Mouse (Mus musculus) MEL (cell line): ENCODE data around the gene Tbc1d10c.

Source experiments
- CTCF ChIP-seq, 3 experiments: IDR thresholded peaks in 2 of 3; conservative IDR thresholded peaks in 1 of 3; 2 replicates each; pipeline ENCODE4 v1.5.1; 2011 to 2012; ENCODE audit warnings: low read length in 3 of 3, low read depth in 2 of 3, mild to moderate bottlenecking in 2 of 3, improper control_type of control experiment in 1 of 3, inconsistent platforms in 1 of 3, mixed read lengths in 1 of 3, moderate library complexity in 1 of 3; ENCODE audit not compliant: control insufficient read depth in 1 of 3, insufficient read depth in 1 of 3, poor library complexity in 1 of 3, severe bottlenecking in 1 of 3
- ETS1 ChIP-seq: IDR thresholded peaks from 2 replicates; pipeline ENCODE4 v1.6.1; 2012; ENCODE audit warnings: low read depth, mild to moderate bottlenecking, inconsistent platforms, low read length, improper control_type of control experiment, moderate library complexity
- GATA1 ChIP-seq: IDR thresholded peaks from 2 replicates; pipeline ENCODE4 v1.6.1; 2011; ENCODE audit warnings: low read depth, low read length, improper control_type of control experiment
- HCFC1 ChIP-seq: IDR thresholded peaks from 2 replicates; pipeline ENCODE4 v1.6.1; 2012; ENCODE audit warnings: low read depth, mild to moderate bottlenecking, inconsistent platforms, low read length, improper control_type of control experiment, moderate library complexity
- JUND ChIP-seq: IDR thresholded peaks from 2 replicates; pipeline ENCODE4 v1.6.1; 2011; ENCODE audit warnings: low read depth, mild to moderate bottlenecking, improper control_type of control experiment, low read length
- MAX ChIP-seq: IDR thresholded peaks from 2 replicates; pipeline ENCODE4 v1.6.1; 2011; ENCODE audit warnings: low read length, improper control_type of control experiment
- POLR2A ChIP-seq, 2 experiments: IDR thresholded peaks; 2 replicates each; pipeline ENCODE4 v1.6.1; 2011 to 2012; ENCODE audit warnings: low read length in 2 of 2, mild to moderate bottlenecking in 2 of 2, control low read depth in 1 of 2, improper control_type of control experiment in 1 of 2, low read depth in 1 of 2, moderate library complexity in 1 of 2; ENCODE audit not compliant: control insufficient read depth in 1 of 2, insufficient read depth in 1 of 2, poor library complexity in 1 of 2
- POLR2AphosphoS5 ChIP-seq: IDR thresholded peaks from 2 replicates; pipeline ENCODE4 v1.6.1; 2012; ENCODE audit warnings: low read depth, borderline replicate concordance, mild to moderate bottlenecking, inconsistent platforms, low read length, moderate library complexity, mixed read lengths
- RAD21 ChIP-seq: IDR thresholded peaks from 2 replicates; pipeline ENCODE4 v1.6.1; 2011; ENCODE audit warnings: mild to moderate bottlenecking, low read depth, low read length, improper control_type of control experiment
- SIN3A ChIP-seq: IDR thresholded peaks from 2 replicates; pipeline ENCODE4 v1.6.1; 2012; ENCODE audit warnings: low read length, improper control_type of control experiment, inconsistent platforms
- TCF12 ChIP-seq: IDR thresholded peaks from 2 replicates; pipeline ENCODE4 v1.6.1; 2014; ENCODE audit warnings: low read depth, mild to moderate bottlenecking, inconsistent platforms, low read length, improper control_type of control experiment, moderate library complexity
- USF2 ChIP-seq, 2 experiments: IDR thresholded peaks; 2 replicates each; pipeline ENCODE4 v1.6.1; 2011 to 2012; ENCODE audit warnings: improper control_type of control experiment in 2 of 2, low read length in 2 of 2, borderline replicate concordance in 1 of 2, inconsistent platforms in 1 of 2, low read depth in 1 of 2, mild to moderate bottlenecking in 1 of 2; ENCODE audit not compliant: insufficient read depth in 1 of 2
- ZKSCAN1 ChIP-seq: IDR thresholded peaks from 2 replicates; pipeline ENCODE4 v1.6.1; 2012; ENCODE audit warnings: low read depth, mild to moderate bottlenecking, inconsistent platforms, low read length, improper control_type of control experiment, moderate library complexity
- ZMIZ1 ChIP-seq: IDR thresholded peaks from 2 replicates; pipeline ENCODE4 v1.6.1; 2012; ENCODE audit warnings: low read depth, mild to moderate bottlenecking, inconsistent platforms, low read length, improper control_type of control experiment, moderate library complexity

GRCm38 (mm10) chr19:4194021-4194724, 3.1 kb upstream of the Tbc1d10c start:
- TF ChIP-seq POLR2AphosphoS5 = no peak
- no peak for TF ChIP-seq JUND
- no peak for TF ChIP-seq CTCF (IDR thresholded peaks at IDR 0.05 in 2 of 3, conservative IDR thresholded peaks at IDR 0.05 in 1 of 3; ENCODE audit: control insufficient read depth in 1 of 3, insufficient read depth in 1 of 3, low read depth in 2 of 3, low read length in 3 of 3, poor library complexity in 1 of 3, severe bottlenecking in 1 of 3)
- TF ChIP-seq POLR2A (IDR thresholded peaks at IDR 0.05; ENCODE audit: control insufficient read depth in 1 of 2, insufficient read depth in 1 of 2, low read depth in 1 of 2, low read length in 2 of 2, poor library complexity in 1 of 2) = peak; percentile 27 to 44; a peak in 2 of 4 replicates
- TF ChIP-seq ZKSCAN1 = no peak
- no peak for TF ChIP-seq GATA1
- TF ChIP-seq MAX = no peak
- no peak; the same call in 1 of the 2 replicates for TF ChIP-seq ZMIZ1
- TF ChIP-seq TCF12 = no peak
- no peak for TF ChIP-seq RAD21
- TF ChIP-seq USF2 (IDR thresholded peaks at IDR 0.05; ENCODE audit: borderline replicate concordance in 1 of 2, insufficient read depth in 1 of 2, low read depth in 1 of 2, low read length in 2 of 2) = no peak
- TF ChIP-seq ETS1 = no peak
- no peak for TF ChIP-seq HCFC1
- no peak for TF ChIP-seq SIN3A
